Mouse (Mus musculus) c-Kit-negative CD71-positive TER-119-positive erythroid progenitor cells, embryonic 14.5 days (primary cell): ENCODE data around the gene Gm20604.

Source experiments
- DNase-seq: peaks from one replicate; pipeline ENCODE4 v3.0.0-alpha.2; 2013; ENCODE audit warnings: low read depth, low spot score

Gm20604 gene

GRCm38 (mm10) chr12:102743036-102743588, 15.4 kb downstream of the Gm20604 start:
- DNase-seq: no peak

- no peak for DNase-seq
Measured at GRCm38 (mm10) chr12:102742056-102742455, 16.4 kb downstream of the Gm20604 start.

- no peak for DNase-seq
Measured at GRCm38 (mm10) chr12:102740285-102740684, 18.2 kb downstream of the Gm20604 start.

- DNase-seq: no peak
Measured at GRCm38 (mm10) chr12:102739096-102739495, 19.4 kb downstream of the Gm20604 start.

GRCm38 (mm10) chr12:102733381-102733780, 25.1 kb downstream of the Gm20604 start:
- no peak for DNase-seq

- no peak for DNase-seq
Measured at GRCm38 (mm10) chr12:102730798-102731619, 27.5 kb downstream of the Gm20604 start.

GRCm38 (mm10) chr12:102729855-102730797, 28.3 kb downstream of the Gm20604 start:
- peak; percentile 56 for DNase-seq

GRCm38 (mm10) chr12:102725761-102726175, 32.7 kb downstream of the Gm20604 start:
- DNase-seq: no peak

GRCm38 (mm10) chr12:102725146-102725545, 33.3 kb downstream of the Gm20604 start:
- no peak for DNase-seq

- no peak for DNase-seq
Measured at GRCm38 (mm10) chr12:102723861-102724260, 34.6 kb downstream of the Gm20604 start.

GRCm38 (mm10) chr12:102722966-102723365, 35.5 kb downstream of the Gm20604 start:
- DNase-seq: no peak

GRCm38 (mm10) chr12:102722451-102722850, 36.0 kb downstream of the Gm20604 start:
- no peak for DNase-seq

GRCm38 (mm10) chr12:102719552-102720315, 38.7 kb downstream of the Gm20604 start:
- no peak for DNase-seq

GRCm38 (mm10) chr12:102714654-102715395, 43.6 kb downstream of the Gm20604 start:
- DNase-seq: no peak

GRCm38 (mm10) chr12:102714116-102714515, 44.4 kb downstream of the Gm20604 start:
- DNase-seq: no peak

GRCm38 (mm10) chr12:102713153-102713865, 45.2 kb downstream of the Gm20604 start:
- no peak for DNase-seq

GRCm38 (mm10) chr12:102710851-102711375, 47.6 kb downstream of the Gm20604 start:
- no peak for DNase-seq

GRCm38 (mm10) chr12:102709896-102710295, 48.6 kb downstream of the Gm20604 start:
- DNase-seq: no peak

- DNase-seq: no peak
Measured at GRCm38 (mm10) chr12:102708220-102708619, 50.3 kb downstream of the Gm20604 start.
